Mouse (Mus musculus): ENCODE data around the gene Neurod2. TPM values are rescaled to one million over a fixed set of nuclear protein-coding genes. Genes with fewer than 3 reads are reported as not detected.

The Neurod2 gene
- polyA plus RNA-seq, 1 experiment, result not detected

- peak; percentile 99 for TF ChIP-seq CTCF (IDR thresholded peaks at IDR 0.05; ENCODE audit: borderline replicate concordance, insufficient read depth, low read length)
- no peak for TF ChIP-seq POLR2A (IDR thresholded peaks at IDR 0.05; ENCODE audit: low read depth, low read length)
- no peak overlapping the region for H3K4me3 ChIP-seq (ENCODE audit: insufficient read depth, low read length)
- no peaks in the 10 kb centered on the region for H3K4me1 ChIP-seq (ENCODE audit: control insufficient read depth, insufficient read depth, low read length)
- H3K27ac ChIP-seq (ENCODE audit: insufficient read depth, low read length), result no peak overlapping the region
Measured at GRCm38 (mm10) chr11:98342000-98342945, 12.8 kb upstream of the Neurod2 start.

GRCm38 (mm10) chr11:98341174-98341573, 11.7 kb upstream of the Neurod2 start:
- Histone ChIP-seq H3K4me3 (ENCODE audit: insufficient read depth, low read length) (no peak overlapping the region), H3K27ac (ENCODE audit: insufficient read depth, low read length) (no peak overlapping the region), H3K4me1 (ENCODE audit: control insufficient read depth, insufficient read depth, low read length) (no peaks in the 10 kb centered on the region)
- TF ChIP-seq POLR2A (IDR thresholded peaks at IDR 0.05; ENCODE audit: low read depth, low read length), result no peak
- TF ChIP-seq CTCF (IDR thresholded peaks at IDR 0.05; ENCODE audit: borderline replicate concordance, insufficient read depth, low read length), result no peak

DNA sequence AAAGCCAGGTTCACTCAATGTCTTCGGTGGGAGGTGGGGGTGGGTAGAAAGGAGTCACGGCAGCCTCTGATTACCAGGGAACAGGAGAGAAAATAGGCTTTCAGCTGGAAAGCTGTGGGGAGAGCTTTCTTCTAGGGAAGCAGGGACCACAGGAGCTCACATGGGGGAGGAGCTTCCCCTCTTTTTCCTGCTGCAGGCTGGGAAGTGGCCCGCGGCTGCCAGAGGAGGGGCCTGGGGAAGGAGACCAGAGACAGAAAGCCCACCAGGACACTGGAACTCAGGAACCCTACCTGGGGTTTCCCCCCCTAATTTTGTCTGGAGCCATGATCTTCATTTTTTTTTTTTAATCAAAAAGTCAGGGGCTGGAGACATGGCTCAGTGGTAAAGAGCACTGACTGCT, 11.1 kb upstream of the Neurod2 start:
- H3K4me3 ChIP-seq (ENCODE audit: insufficient read depth, low read length), result no peak overlapping the region
- H3K4me1 ChIP-seq (ENCODE audit: control insufficient read depth, insufficient read depth, low read length), result no peaks in the 10 kb centered on the region
- H3K27ac ChIP-seq (ENCODE audit: insufficient read depth, low read length), result no peak overlapping the region
- TF ChIP-seq CTCF (IDR thresholded peaks at IDR 0.05; ENCODE audit: borderline replicate concordance, insufficient read depth, low read length) (no peak), POLR2A (IDR thresholded peaks at IDR 0.05; ENCODE audit: low read depth, low read length) (no peak)

- Histone ChIP-seq H3K4me1 (ENCODE audit: control insufficient read depth, insufficient read depth, low read length) (no peaks in the 10 kb centered on the region), H3K27ac (ENCODE audit: insufficient read depth, low read length) (no peak overlapping the region), H3K4me3 (ENCODE audit: insufficient read depth, low read length) (no peak overlapping the region)
- TF ChIP-seq CTCF (IDR thresholded peaks at IDR 0.05; ENCODE audit: borderline replicate concordance, insufficient read depth, low read length) (no peak), POLR2A (IDR thresholded peaks at IDR 0.05; ENCODE audit: low read depth, low read length) (no peak)
Measured at GRCm38 (mm10) chr11:98339679-98340287, 10.3 kb upstream of the Neurod2 start.

DNA sequence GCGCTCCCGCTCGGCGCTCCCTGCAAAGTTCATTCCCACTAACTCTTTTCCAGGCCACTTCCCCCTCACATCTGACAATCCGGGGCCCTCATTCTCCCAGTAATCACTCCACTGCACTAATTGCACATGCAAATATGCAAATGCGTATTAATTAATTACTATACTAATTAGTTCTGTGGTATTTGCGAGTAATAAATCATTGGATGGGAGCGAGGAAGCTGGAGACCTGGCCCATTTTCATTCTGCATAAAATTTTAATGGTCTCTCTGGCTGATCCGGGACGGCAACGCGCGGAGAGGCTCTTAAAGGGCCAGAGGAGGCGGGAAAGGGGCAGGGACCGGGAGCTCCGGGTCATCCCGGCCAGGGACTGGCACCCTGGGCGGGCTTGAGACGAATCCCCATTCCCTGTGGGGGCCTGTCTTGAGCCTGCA, 9.6 kb upstream of the Neurod2 start:
- no peak overlapping the region for H3K27ac ChIP-seq (ENCODE audit: insufficient read depth, low read length)
- H3K4me1 ChIP-seq (ENCODE audit: control insufficient read depth, insufficient read depth, low read length), result no peaks in the 10 kb centered on the region
- H3K4me3 ChIP-seq (ENCODE audit: insufficient read depth, low read length), result peak overlapping the region; percentile 26
- no peak for TF ChIP-seq CTCF (IDR thresholded peaks at IDR 0.05; ENCODE audit: borderline replicate concordance, insufficient read depth, low read length)
- no peak for TF ChIP-seq POLR2A (IDR thresholded peaks at IDR 0.05; ENCODE audit: low read depth, low read length)

GRCm38 (mm10) chr11:98338507-98338961, 9.1 kb upstream of the Neurod2 start:
- TF ChIP-seq CTCF (IDR thresholded peaks at IDR 0.05; ENCODE audit: borderline replicate concordance, insufficient read depth, low read length) (no peak), POLR2A (IDR thresholded peaks at IDR 0.05; ENCODE audit: low read depth, low read length) (no peak)
- peak overlapping the region; percentile 16; the same call in 1 of the 2 replicates for H3K4me3 ChIP-seq (ENCODE audit: insufficient read depth, low read length)
- H3K27ac ChIP-seq (ENCODE audit: insufficient read depth, low read length), result no peak overlapping the region

DNA sequence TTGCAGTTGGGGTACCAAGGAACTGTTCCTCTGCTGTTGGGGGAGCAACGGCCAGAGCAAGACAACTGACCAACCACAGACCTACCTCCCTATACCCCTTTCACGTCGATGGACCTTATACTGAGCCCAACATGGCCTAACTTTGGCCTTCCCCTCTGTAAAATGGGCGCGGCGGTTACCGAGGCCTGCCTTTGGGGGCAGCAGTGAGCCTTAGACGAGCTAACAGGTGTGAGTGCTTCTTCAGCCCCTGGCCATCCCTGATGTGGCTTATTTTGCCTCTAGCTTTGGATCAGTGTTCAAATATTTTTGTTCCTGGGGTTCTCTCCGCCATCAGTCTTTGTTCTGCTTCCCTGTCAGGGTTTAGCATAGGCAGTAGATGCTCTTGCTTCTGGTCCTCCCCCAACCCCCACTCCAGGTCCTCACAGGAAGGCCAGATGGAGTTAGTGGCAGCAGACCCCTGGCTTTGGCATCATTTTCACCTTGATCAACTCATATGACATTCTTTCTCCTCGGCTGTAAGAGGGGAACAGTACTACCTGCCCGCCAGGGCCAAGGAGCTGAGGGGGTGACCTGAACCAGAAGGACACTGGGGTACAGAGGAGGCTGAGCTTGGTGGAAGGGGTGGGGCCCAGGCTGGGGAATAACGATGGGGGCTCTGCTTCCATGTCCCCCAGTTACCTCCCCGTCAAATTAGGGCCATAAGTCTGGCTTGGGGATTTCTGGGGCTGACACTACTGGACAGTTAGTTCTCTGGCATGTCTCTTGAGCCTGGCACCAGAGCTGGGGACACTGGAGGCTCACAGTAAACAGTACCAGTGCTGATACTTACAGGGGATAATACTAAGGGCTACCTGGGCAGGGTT, 7.0 kb upstream of the Neurod2 start:
- Histone ChIP-seq H3K27ac (ENCODE audit: insufficient read depth, low read length) (no peak overlapping the region), H3K4me1 (ENCODE audit: control insufficient read depth, insufficient read depth, low read length) (no peaks in the 10 kb centered on the region), H3K4me3 (ENCODE audit: insufficient read depth, low read length) (no peak overlapping the region)
- TF ChIP-seq CTCF (IDR thresholded peaks at IDR 0.05; ENCODE audit: borderline replicate concordance, insufficient read depth, low read length), result peak; percentile 25; the same call in 1 of the 2 replicates
- TF ChIP-seq POLR2A (IDR thresholded peaks at IDR 0.05; ENCODE audit: low read depth, low read length), result no peak

More at GRCm38 (mm10) chr11:98338507-98338961, 9.1 kb upstream of the Neurod2 start:
- no peaks in the 10 kb centered on the region for H3K4me1 ChIP-seq (ENCODE audit: control insufficient read depth, insufficient read depth, low read length)

DNA sequence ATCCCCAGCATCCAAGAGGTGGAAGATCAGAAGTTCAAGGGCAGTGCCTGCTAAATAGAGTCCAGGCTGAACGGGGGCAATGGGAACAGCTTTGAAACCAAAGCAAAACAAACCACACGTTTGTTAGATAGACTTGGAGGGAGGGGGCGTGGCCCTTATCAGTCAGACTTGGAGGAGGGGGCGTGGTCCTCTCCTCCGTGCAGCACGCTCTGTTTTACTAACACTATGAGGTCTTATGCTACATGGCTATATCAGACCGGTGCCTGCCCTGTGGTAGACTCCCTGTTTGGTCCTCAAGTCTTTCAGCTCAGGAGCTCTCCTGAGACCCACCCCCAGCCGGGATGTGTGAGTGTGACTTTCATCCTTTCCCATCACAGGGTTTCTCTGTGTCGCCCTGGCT, 5.8 kb upstream of the Neurod2 start:
- no peak overlapping the region for H3K27ac ChIP-seq (ENCODE audit: insufficient read depth, low read length)
- H3K4me3 ChIP-seq (ENCODE audit: insufficient read depth, low read length), result no peak overlapping the region
- no peak for TF ChIP-seq POLR2A (IDR thresholded peaks at IDR 0.05; ENCODE audit: low read depth, low read length)
- no peak for TF ChIP-seq CTCF (IDR thresholded peaks at IDR 0.05; ENCODE audit: borderline replicate concordance, insufficient read depth, low read length)
- H3K4me1 ChIP-seq (ENCODE audit: control insufficient read depth, insufficient read depth, low read length), result no peaks in the 10 kb centered on the region

All from embryonic fibroblast, embryonic 13.5 days (primary cell).